Mouse (Mus musculus): Measurements from ENCODE around the gene Arhgap20.

- TF ChIP-seq CTCF (IDR thresholded peaks at IDR 0.05; ENCODE audit: control insufficient read depth, insufficient read depth, low read length) (no peak), POLR2A (IDR thresholded peaks at IDR 0.05; ENCODE audit: borderline replicate concordance, control insufficient read depth, low read depth, low read length) (no peak)
Observed at GRCm38 (mm10) chr9:51843216-51843615, 78.1 kb downstream of the Arhgap20 start.

All from bone marrow, adult 2 months (tissue).